Mouse (Mus musculus): Measurements from ENCODE around the gene Fndc3b. TPM values are rescaled to one million over a fixed set of nuclear protein-coding genes. Genes with fewer than 3 reads are reported as not detected.

The Fndc3b gene
- polyA plus RNA-seq, 1 experiment from 2014 or later, result 13.2 TPM

DNA sequence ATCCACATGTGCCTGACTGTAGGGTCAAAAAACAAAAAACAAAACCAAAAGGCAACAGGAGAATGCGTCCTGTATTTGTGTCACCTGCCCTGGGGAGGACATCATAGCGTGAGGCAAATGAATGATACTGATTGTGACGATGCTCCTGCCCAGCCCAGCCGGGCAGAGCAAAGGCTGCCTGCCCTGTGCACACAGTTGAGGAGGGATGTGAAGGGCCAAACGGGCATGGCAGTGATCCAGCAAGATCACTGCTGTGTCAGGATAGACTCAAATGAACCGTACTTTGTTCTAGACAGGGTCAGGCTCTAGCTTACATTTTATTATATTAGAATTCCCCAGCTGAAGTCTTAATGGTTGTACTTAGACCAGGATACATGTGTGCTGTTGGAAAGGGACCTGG, 219.3 kb downstream of the Fndc3b start:
- ATAC-seq (ENCODE audit: low read depth), result no peak
- Histone ChIP-seq H3K27ac (ENCODE audit: low read length) (no peak overlapping the region), H3K9me3 (replicated peaks; ENCODE audit: control insufficient read depth, low read length) (no peaks in the 10 kb centered on the region), H3K36me3 (ENCODE audit: control insufficient read depth, insufficient read depth) (peaks cover 9% of the 10 kb centered on the region), H3K4me2 (ENCODE audit: low read depth, low read length) (no peak overlapping the region), H3K9ac (ENCODE audit: low read depth, low read length) (no peak overlapping the region), H3K4me1 (ENCODE audit: control insufficient read depth, low read depth, low read length) (no peaks in the 10 kb centered on the region), H3K27me3 (ENCODE audit: control insufficient read depth, insufficient read depth, low read depth, low read length) (no peaks in the 10 kb centered on the region), H3K4me3 (ENCODE audit: low read depth, low read length) (no peak overlapping the region)
- WGBS (ENCODE audit: insufficient replicate concordance), result 75% methylated on average over 6 of the region's 6 CpGs

DNA sequence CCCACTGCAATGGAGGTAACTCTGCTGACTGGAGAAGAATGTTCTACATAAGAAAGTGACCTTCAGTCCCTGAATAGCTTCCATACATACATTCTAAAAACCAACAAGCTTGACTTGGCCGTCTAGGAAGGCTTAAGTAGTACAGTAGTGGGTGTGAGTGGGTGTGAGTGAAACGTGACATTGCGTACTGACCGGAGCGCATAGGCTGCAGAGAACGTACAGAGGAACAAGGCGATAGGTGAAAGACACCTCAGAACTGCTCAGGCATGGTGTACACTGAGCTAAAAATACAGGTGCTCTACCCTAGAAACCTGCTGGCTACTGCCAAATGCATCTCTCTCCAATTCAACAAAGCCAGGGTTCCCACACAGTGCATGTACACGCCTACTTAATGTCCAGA, 219.7 kb downstream of the Fndc3b start:
- Histone ChIP-seq H3K27ac (ENCODE audit: low read length) (no peak overlapping the region), H3K4me3 (ENCODE audit: low read depth, low read length) (no peak overlapping the region), H3K9me3 (replicated peaks; ENCODE audit: control insufficient read depth, low read length) (no peaks in the 10 kb centered on the region), H3K4me1 (ENCODE audit: control insufficient read depth, low read depth, low read length) (no peaks in the 10 kb centered on the region), H3K36me3 (ENCODE audit: control insufficient read depth, insufficient read depth) (peaks cover 9% of the 10 kb centered on the region), H3K9ac (ENCODE audit: low read depth, low read length) (no peak overlapping the region), H3K27me3 (ENCODE audit: control insufficient read depth, insufficient read depth, low read depth, low read length) (no peaks in the 10 kb centered on the region), H3K4me2 (ENCODE audit: low read depth, low read length) (no peak overlapping the region)
- WGBS (ENCODE audit: insufficient replicate concordance), result 77% methylated on average over 8 of the region's 8 CpGs
- no peak for ATAC-seq (ENCODE audit: low read depth)

DNA sequence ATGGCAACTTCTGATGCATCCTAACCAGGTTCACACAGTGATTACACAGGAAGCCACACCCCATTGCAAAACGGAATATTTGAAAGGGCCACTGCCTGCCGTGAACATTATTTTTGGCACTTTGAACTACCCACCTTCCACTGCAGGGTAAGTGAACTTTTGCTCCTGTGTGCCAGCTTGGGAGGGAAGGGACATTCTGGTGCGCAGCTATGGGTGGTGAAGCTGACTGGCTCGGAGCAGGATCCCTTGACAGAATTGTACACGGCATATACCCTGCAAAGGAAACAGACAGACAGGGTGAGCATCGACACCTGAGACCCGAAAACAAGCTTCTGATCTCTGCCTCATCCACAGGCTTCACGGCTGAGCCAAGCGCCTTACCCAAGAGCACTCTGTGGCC, 220.2 kb downstream of the Fndc3b start:
- Histone ChIP-seq H3K4me2 (ENCODE audit: low read depth, low read length) (no peak overlapping the region), H3K4me3 (ENCODE audit: low read depth, low read length) (no peak overlapping the region), H3K9me3 (replicated peaks; ENCODE audit: control insufficient read depth, low read length) (no peaks in the 10 kb centered on the region), H3K27ac (ENCODE audit: low read length) (no peak overlapping the region), H3K36me3 (ENCODE audit: control insufficient read depth, insufficient read depth) (peaks cover 9% of the 10 kb centered on the region), H3K4me1 (ENCODE audit: control insufficient read depth, low read depth, low read length) (no peaks in the 10 kb centered on the region), H3K9ac (ENCODE audit: low read depth, low read length) (no peak overlapping the region), H3K27me3 (ENCODE audit: control insufficient read depth, insufficient read depth, low read depth, low read length) (no peaks in the 10 kb centered on the region)
- no peak for ATAC-seq (ENCODE audit: low read depth)
- 64% methylated on average over 9 of the region's 9 CpGs for WGBS (ENCODE audit: insufficient replicate concordance)

DNA sequence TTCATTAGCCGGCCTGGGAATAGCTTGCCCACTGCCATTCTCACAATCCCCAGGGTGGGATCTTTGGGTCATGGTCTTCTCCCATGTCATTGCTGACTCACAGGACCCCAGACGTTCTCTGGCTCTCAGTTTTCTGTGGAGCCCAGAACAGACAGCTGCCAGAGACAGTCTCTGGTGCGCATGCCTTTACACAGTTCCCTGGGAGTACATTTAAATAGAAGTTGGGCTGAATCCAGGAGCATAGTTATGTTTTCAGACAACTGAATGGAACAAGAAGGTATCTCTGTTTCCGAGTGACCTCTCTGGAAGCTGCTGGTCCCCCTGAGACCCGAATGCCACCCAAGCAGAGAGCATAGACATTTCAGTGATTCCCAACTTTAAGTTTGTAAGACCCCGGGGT, 221.6 kb downstream of the Fndc3b start:
- Histone ChIP-seq H3K4me3 (ENCODE audit: low read depth, low read length) (no peak overlapping the region), H3K4me1 (ENCODE audit: control insufficient read depth, low read depth, low read length) (no peaks in the 10 kb centered on the region), H3K36me3 (ENCODE audit: control insufficient read depth, insufficient read depth) (peaks cover 9% of the 10 kb centered on the region), H3K27me3 (ENCODE audit: control insufficient read depth, insufficient read depth, low read depth, low read length) (no peaks in the 10 kb centered on the region), H3K27ac (ENCODE audit: low read length) (no peak overlapping the region), H3K9ac (ENCODE audit: low read depth, low read length) (no peak overlapping the region), H3K4me2 (ENCODE audit: low read depth, low read length) (no peak overlapping the region), H3K9me3 (replicated peaks; ENCODE audit: control insufficient read depth, low read length) (no peaks in the 10 kb centered on the region)
- ATAC-seq (ENCODE audit: low read depth), result no peak
- 63% methylated on average over 6 of the region's 6 CpGs for WGBS (ENCODE audit: insufficient replicate concordance)

DNA sequence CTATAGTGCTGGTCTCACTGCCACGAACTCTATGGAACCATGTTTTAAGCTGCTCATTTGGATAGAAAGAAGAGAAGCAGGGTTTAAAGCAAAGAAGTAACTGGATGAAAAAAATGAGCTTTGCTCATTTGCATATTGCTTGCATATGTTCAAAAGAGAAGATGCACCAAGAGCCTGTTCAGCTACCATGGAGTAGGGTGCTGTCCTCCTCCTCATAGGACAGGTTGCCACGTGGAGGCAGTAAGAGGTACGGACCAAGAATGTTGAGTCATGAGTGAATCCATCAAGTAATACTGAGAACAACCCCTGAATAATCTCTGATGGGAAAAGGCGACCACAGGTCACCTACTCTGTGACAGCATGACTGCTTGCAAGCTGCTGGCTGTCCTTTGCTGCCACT, 226.0 kb downstream of the Fndc3b start:
- ATAC-seq (ENCODE audit: low read depth), result no peak
- Histone ChIP-seq H3K4me2 (ENCODE audit: low read depth, low read length) (no peak overlapping the region), H3K36me3 (ENCODE audit: control insufficient read depth, insufficient read depth) (peaks cover 9% of the 10 kb centered on the region), H3K27ac (ENCODE audit: low read length) (no peak overlapping the region), H3K27me3 (ENCODE audit: control insufficient read depth, insufficient read depth, low read depth, low read length) (no peaks in the 10 kb centered on the region), H3K9ac (ENCODE audit: low read depth, low read length) (no peak overlapping the region), H3K4me1 (ENCODE audit: control insufficient read depth, low read depth, low read length) (no peaks in the 10 kb centered on the region), H3K4me3 (ENCODE audit: low read depth, low read length) (no peak overlapping the region), H3K9me3 (replicated peaks; ENCODE audit: control insufficient read depth, low read length) (no peaks in the 10 kb centered on the region)
- 63% methylated on average over 4 of the region's 4 CpGs for WGBS (ENCODE audit: insufficient replicate concordance)

DNA sequence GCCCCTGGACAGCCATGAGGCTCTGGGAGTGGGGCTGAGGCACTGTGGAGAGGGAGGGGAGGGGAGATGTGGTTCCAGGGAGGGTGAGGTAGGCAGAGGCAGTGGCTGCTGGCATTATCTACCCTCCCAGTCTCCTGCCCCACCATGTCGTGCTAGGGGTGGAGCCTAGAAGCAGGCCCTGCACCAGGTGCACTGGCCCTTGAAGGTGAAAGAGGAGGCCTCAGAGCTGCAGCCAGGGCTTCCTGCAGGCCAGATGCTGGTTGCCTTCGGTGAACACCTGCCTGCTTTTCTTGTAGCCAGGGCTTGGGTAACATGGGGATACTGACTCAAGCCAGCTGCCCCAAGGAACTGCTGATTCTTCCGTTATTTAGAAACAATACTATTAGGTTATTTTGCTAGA, 226.4 kb downstream of the Fndc3b start:
- no peak overlapping the region for H3K9ac ChIP-seq (ENCODE audit: low read depth, low read length)
- no peaks in the 10 kb centered on the region for H3K9me3 ChIP-seq (replicated peaks; ENCODE audit: control insufficient read depth, low read length)
- H3K4me3 ChIP-seq (ENCODE audit: low read depth, low read length), result no peak overlapping the region
- no peaks in the 10 kb centered on the region for H3K27me3 ChIP-seq (ENCODE audit: control insufficient read depth, insufficient read depth, low read depth, low read length)
- no peak for ATAC-seq (ENCODE audit: low read depth)
- no peaks in the 10 kb centered on the region for H3K4me1 ChIP-seq (ENCODE audit: control insufficient read depth, low read depth, low read length)
- whole genome bisulfite sequencing (ENCODE audit: insufficient replicate concordance), result 58% methylated on average over 3 of the region's 3 CpGs
- no peak overlapping the region for H3K27ac ChIP-seq (ENCODE audit: low read length)
- H3K4me2 ChIP-seq (ENCODE audit: low read depth, low read length), result no peak overlapping the region
- peaks cover 9% of the 10 kb centered on the region for H3K36me3 ChIP-seq (ENCODE audit: control insufficient read depth, insufficient read depth)

DNA sequence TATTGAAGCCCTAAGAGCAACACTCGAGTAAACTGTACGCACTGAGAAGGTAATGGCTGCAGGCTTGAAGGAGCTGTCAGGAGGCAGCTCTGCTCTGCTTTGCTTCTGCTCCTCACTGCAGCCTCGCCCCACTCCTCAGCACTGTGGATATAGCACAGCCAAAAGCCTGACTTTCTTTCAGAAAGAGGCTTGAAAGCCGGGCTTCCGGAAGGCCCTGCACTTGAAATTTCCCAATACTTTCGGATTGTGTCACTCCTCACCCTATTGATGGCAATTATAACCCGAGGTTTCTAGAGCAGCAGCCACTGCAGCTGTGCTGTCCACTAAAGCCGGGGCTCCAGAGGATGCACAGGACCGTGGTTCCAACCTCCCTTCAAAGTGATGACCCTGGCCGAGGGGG, 227.3 kb downstream of the Fndc3b start:
- peaks cover 9% of the 10 kb centered on the region for H3K36me3 ChIP-seq (ENCODE audit: control insufficient read depth, insufficient read depth)

DNA sequence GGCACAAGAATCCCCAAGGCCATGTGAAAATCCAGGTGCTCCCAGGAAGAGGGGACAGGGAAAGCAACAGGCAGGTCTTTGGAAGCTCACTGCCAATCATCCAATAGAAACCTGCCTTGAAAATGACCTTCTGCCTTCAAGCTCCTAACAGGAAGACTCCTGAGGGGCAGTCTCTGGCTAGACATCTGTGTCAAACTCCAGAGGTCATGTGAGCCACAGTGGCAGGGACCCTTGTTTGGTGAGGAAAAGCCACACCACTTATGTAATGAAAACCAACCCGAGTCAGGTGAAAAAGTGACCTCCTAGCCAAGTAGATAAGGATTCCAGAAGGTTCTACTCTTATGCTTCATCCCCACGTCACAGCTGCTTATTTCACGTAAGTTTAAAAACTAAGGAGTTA, 227.8 kb downstream of the Fndc3b start:
- H3K4me1 ChIP-seq (ENCODE audit: control insufficient read depth, low read depth, low read length), result no peaks in the 10 kb centered on the region
- no peaks in the 10 kb centered on the region for H3K9me3 ChIP-seq (replicated peaks; ENCODE audit: control insufficient read depth, low read length)
- H3K4me3 ChIP-seq (ENCODE audit: low read depth, low read length), result no peak overlapping the region
- H3K9ac ChIP-seq (ENCODE audit: low read depth, low read length), result no peak overlapping the region
- H3K27me3 ChIP-seq (ENCODE audit: control insufficient read depth, insufficient read depth, low read depth, low read length), result no peaks in the 10 kb centered on the region
- H3K36me3 ChIP-seq (ENCODE audit: control insufficient read depth, insufficient read depth), result peaks cover 9% of the 10 kb centered on the region
- WGBS (ENCODE audit: insufficient replicate concordance), result 50% methylated on average over 3 of the region's 3 CpGs
- no peak overlapping the region for H3K27ac ChIP-seq (ENCODE audit: low read length)
- no peak overlapping the region for H3K4me2 ChIP-seq (ENCODE audit: low read depth, low read length)
- no peak for ATAC-seq (ENCODE audit: low read depth)

More for the DNA sequence above, 227.3 kb downstream of the Fndc3b start:
- Histone ChIP-seq H3K9ac (ENCODE audit: low read depth, low read length) (no peak overlapping the region), H3K27me3 (ENCODE audit: control insufficient read depth, insufficient read depth, low read depth, low read length) (no peaks in the 10 kb centered on the region), H3K27ac (ENCODE audit: low read length) (no peak overlapping the region), H3K4me3 (ENCODE audit: low read depth, low read length) (no peak overlapping the region), H3K4me1 (ENCODE audit: control insufficient read depth, low read depth, low read length) (no peaks in the 10 kb centered on the region), H3K4me2 (ENCODE audit: low read depth, low read length) (no peak overlapping the region), H3K9me3 (replicated peaks; ENCODE audit: control insufficient read depth, low read length) (no peaks in the 10 kb centered on the region)
- 65% methylated on average over 10 of the region's 10 CpGs for WGBS (ENCODE audit: insufficient replicate concordance)
- ATAC-seq (ENCODE audit: low read depth), result no peak

DNA sequence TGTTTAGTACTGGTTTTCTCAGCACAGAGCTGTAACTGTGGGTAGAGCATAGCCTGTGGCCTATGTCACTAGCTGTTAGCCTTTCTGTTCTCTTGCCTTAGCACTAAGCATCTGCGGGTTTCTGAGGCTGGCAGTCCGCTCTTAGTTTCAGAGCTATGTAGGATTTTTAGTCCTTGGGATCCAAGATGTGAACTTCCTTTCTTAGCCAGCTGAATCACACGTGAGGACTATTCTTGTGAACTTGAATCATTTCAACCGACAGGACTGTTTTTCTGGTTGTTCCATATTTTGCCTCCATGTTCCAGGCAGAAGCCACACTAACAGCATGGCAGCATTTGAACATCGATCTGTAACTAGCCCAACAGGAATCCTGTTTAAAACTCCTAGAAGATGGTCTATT, 229.4 kb downstream of the Fndc3b start:
- H3K9me3 ChIP-seq (replicated peaks; ENCODE audit: control insufficient read depth, low read length), result no peaks in the 10 kb centered on the region
- no peaks in the 10 kb centered on the region for H3K36me3 ChIP-seq (ENCODE audit: control insufficient read depth, insufficient read depth)
- H3K4me3 ChIP-seq (ENCODE audit: low read depth, low read length), result no peak overlapping the region
- WGBS (ENCODE audit: insufficient replicate concordance), result 69% methylated on average over 5 of the region's 5 CpGs
- H3K4me1 ChIP-seq (ENCODE audit: control insufficient read depth, low read depth, low read length), result no peaks in the 10 kb centered on the region
- H3K27ac ChIP-seq (ENCODE audit: low read length), result no peak overlapping the region
- no peaks in the 10 kb centered on the region for H3K27me3 ChIP-seq (ENCODE audit: control insufficient read depth, insufficient read depth, low read depth, low read length)
- H3K4me2 ChIP-seq (ENCODE audit: low read depth, low read length), result no peak overlapping the region
- no peak overlapping the region for H3K9ac ChIP-seq (ENCODE audit: low read depth, low read length)
- no peak for ATAC-seq (ENCODE audit: low read depth)

DNA sequence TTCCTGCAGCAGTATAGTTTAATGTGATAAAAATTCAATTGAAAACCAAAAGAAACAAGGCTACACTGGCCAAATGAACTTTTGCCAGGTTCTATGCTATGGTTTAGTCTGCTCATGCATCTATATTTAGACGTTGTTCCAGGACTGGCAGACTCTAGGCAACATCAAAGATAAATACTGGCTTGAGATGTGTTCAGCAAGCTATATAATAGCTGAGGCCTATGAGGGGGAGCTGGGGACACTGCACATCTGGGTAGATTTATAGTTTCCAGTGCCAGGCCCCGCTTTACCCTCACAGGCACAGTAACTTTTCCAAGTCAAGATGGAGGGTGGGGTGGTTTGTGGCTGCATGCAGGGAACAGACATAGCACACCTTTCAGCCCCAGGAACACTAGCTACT, 231.7 kb downstream of the Fndc3b start:
- Histone ChIP-seq H3K27ac (ENCODE audit: low read length) (no peak overlapping the region), H3K4me1 (ENCODE audit: control insufficient read depth, low read depth, low read length) (no peaks in the 10 kb centered on the region), H3K9me3 (replicated peaks; ENCODE audit: control insufficient read depth, low read length) (no peaks in the 10 kb centered on the region), H3K36me3 (ENCODE audit: control insufficient read depth, insufficient read depth) (peaks cover 3% of the 10 kb centered on the region), H3K4me2 (ENCODE audit: low read depth, low read length) (no peak overlapping the region), H3K4me3 (ENCODE audit: low read depth, low read length) (no peak overlapping the region), H3K9ac (ENCODE audit: low read depth, low read length) (no peak overlapping the region), H3K27me3 (ENCODE audit: control insufficient read depth, insufficient read depth, low read depth, low read length) (no peaks in the 10 kb centered on the region)
- 62% methylated on average over 2 of the region's 2 CpGs for WGBS (ENCODE audit: insufficient replicate concordance)
- no peak for ATAC-seq (ENCODE audit: low read depth)

Data from liver, embryonic 16.5 days (tissue).